Mouse (Mus musculus): ENCODE measurements around the gene Ccl20. TPM values are rescaled to one million over a fixed set of nuclear protein-coding genes. Genes with fewer than 3 reads are reported as not detected.

The Ccl20 gene
- not detected in 2 replicates for polyA plus RNA-seq (2016; fragmentation: Nextera tagmentation; extraction: Ambion mirVana)

GRCm38 (mm10) chr1:83116447-83117137 lies at the start of gene Ccl20:
TSS of gene Ccl20 (plus strand) at chr1:83116766.
- H3K9me3 ChIP-seq, result no peaks in the 10 kb centered on the region

DNA sequence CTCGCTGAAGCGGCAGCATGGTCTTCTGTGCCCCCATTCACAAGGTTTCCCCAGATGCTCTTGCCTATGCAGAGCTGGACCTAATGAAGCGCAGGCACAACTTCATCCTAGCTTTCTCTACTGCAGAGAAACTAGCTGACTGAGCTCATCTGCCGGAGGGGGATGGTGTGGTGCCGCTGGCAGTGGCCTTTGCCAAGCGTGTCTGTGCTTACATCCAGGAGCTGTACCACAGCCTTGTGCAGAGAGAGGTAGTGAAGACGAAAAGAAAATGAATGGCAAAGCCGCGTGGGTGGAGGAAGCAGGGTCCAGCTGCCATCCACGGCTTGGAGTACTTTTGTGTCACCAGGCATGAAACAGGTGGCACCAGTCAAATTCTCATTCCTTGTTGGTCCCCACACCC lies 49.4 kb upstream of the Ccl20 start:
- Histone ChIP-seq H3K4me1 (no peaks in the 10 kb centered on the region), H3K36me3 (replicated peaks) (no peaks in the 10 kb centered on the region), H3K27me3 (ENCODE audit: poor library complexity, severe bottlenecking) (no peaks in the 10 kb centered on the region), H3K9me3 (no peaks in the 10 kb centered on the region), H3K27ac (no peak overlapping the region), H3K4me3 (no peak overlapping the region)
- DNase-seq (ENCODE audit: extremely low spot score, low spot score), result no peak
- 90% methylated on average over 10 of the region's 10 CpGs for WGBS

More at GRCm38 (mm10) chr1:83116447-83117137, at the start of gene Ccl20:
- Histone ChIP-seq H3K27me3 (ENCODE audit: poor library complexity, severe bottlenecking) (no peaks in the 10 kb centered on the region), H3K36me3 (replicated peaks) (no peaks in the 10 kb centered on the region), H3K27ac (no peak within 1 kb of the TSS), H3K4me1 (no peaks in the 10 kb centered on the region), H3K4me3 (no peak within 1 kb of the TSS)
- DNase-seq (ENCODE audit: extremely low spot score, low spot score), result no peak
- WGBS, result 52% methylated on average over 8 of the region's 8 CpGs

GRCm38 (mm10) chr1:83075526-83076189 lies 40.9 kb upstream of the Ccl20 start:
- no peak for DNase-seq (ENCODE audit: extremely low spot score, low spot score)
- H3K36me3 ChIP-seq (replicated peaks), result no peaks in the 10 kb centered on the region
- no peaks in the 10 kb centered on the region for H3K27me3 ChIP-seq (ENCODE audit: poor library complexity, severe bottlenecking)
- peak overlapping the region; percentile 30; the same call in 1 of the 2 replicates for H3K4me3 ChIP-seq
- H3K9me3 ChIP-seq, result no peaks in the 10 kb centered on the region
- peaks cover 9% of the 10 kb centered on the region; the same call in 1 of the 2 replicates for H3K4me1 ChIP-seq
- H3K27ac ChIP-seq, result no peak overlapping the region
- WGBS, result 50% methylated on average over 15 of the region's 15 CpGs

- Histone ChIP-seq H3K4me3 (peak overlapping the region; percentile 30; the same call in 1 of the 2 replicates), H3K9me3 (no peaks in the 10 kb centered on the region), H3K4me1 (peaks cover 9% of the 10 kb centered on the region; the same call in 1 of the 2 replicates), H3K27me3 (ENCODE audit: poor library complexity, severe bottlenecking) (no peaks in the 10 kb centered on the region), H3K27ac (no peak overlapping the region), H3K36me3 (replicated peaks) (no peaks in the 10 kb centered on the region)
- DNase-seq (ENCODE audit: extremely low spot score, low spot score), result peak; percentile 42
- WGBS, result 50% methylated on average over 11 of the region's 11 CpGs
Observed at GRCm38 (mm10) chr1:83076190-83076917, 40.2 kb upstream of the Ccl20 start.

DNA sequence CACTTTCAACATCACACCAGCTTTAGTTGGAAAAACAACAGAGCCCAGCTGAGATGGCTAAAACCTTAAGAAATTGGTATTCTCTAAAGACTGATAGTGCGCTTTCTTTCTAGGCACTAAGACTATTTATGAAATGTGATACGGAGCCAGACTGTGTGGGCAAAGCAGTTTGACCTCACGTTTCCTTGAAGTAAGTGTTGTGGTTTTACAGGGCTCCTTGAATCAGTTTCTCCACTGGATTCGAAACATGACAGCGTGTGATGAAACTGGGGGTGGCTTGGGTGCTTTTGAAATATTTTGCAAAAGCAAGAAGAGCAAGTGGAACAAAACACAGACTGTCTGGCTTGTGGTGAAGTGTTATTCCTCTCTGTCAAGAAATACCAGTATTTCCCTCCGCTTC lies 39.5 kb upstream of the Ccl20 start:
- Histone ChIP-seq H3K4me3 (no peak overlapping the region), H3K9me3 (no peaks in the 10 kb centered on the region), H3K36me3 (replicated peaks) (no peaks in the 10 kb centered on the region), H3K27me3 (ENCODE audit: poor library complexity, severe bottlenecking) (no peaks in the 10 kb centered on the region), H3K27ac (no peak overlapping the region), H3K4me1 (peaks cover 9% of the 10 kb centered on the region; the same call in 1 of the 2 replicates)
- DNase-seq (ENCODE audit: extremely low spot score, low spot score), result no peak
- 89% methylated on average over 6 of the region's 6 CpGs for WGBS

- DNase-seq (ENCODE audit: extremely low spot score, low spot score), result no peak
Observed at GRCm38 (mm10) chr1:83084790-83085189, 31.8 kb upstream of the Ccl20 start.

DNA sequence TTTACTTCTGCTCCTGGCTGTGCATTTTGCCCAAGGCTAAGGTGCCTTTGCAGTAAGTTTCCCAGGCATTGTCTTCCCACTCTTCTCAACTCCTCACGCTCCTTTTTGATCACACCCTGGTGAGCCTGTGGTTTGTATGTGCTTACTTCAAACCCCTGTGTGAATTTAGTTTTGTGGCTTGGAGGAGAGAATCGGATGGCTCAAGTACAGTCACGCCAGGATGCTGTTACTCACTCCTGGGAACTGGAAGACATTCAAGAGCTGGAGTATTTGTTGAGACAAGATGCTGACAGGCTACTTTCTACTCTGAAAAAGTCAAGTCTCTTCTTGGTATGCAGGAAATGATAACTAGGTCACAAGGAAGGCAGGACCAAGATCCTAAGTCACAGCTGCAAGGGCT lies 25.3 kb upstream of the Ccl20 start:
- Histone ChIP-seq H3K4me3 (no peak overlapping the region), H3K4me1 (no peaks in the 10 kb centered on the region), H3K27ac (no peak overlapping the region), H3K9me3 (no peaks in the 10 kb centered on the region), H3K36me3 (replicated peaks) (no peaks in the 10 kb centered on the region), H3K27me3 (ENCODE audit: poor library complexity, severe bottlenecking) (no peaks in the 10 kb centered on the region)
- 81% methylated on average over 3 of the region's 3 CpGs for WGBS
- DNase-seq (ENCODE audit: extremely low spot score, low spot score), result no peak

More at GRCm38 (mm10) chr1:83084790-83085189, 31.8 kb upstream of the Ccl20 start:
- 90% methylated on average over 2 of the region's 2 CpGs for WGBS
- H3K9me3 ChIP-seq, result no peaks in the 10 kb centered on the region
- H3K27ac ChIP-seq, result no peak overlapping the region
- H3K4me3 ChIP-seq, result no peak overlapping the region
- H3K36me3 ChIP-seq (replicated peaks), result no peaks in the 10 kb centered on the region
- H3K4me1 ChIP-seq, result no peaks in the 10 kb centered on the region
- no peaks in the 10 kb centered on the region for H3K27me3 ChIP-seq (ENCODE audit: poor library complexity, severe bottlenecking)

DNA sequence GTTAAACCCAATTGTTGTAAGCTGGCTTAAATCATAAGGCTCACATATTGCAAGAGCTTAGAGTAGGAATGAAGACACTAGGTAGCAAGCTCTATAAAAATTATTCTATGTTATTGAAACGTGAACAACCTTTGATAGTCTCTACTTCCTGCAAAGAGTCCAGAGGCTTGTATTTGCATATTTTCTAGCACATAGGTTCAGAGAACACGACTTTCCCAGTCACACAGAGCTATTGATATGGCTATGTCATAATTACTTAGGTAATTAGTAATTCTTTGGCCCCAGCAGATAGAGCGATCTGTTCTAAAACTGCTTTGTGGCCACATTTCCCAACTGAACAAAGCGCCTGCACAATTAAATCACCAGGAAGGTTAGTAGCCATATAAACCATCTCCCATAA lies 19.6 kb upstream of the Ccl20 start:
- no peak overlapping the region for H3K4me3 ChIP-seq
- H3K4me1 ChIP-seq, result peaks cover 4% of the 10 kb centered on the region; the same call in 1 of the 2 replicates
- H3K27me3 ChIP-seq (ENCODE audit: poor library complexity, severe bottlenecking), result no peaks in the 10 kb centered on the region
- H3K27ac ChIP-seq, result no peak overlapping the region
- WGBS, result 84% methylated on average over 4 of the region's 4 CpGs
- no peak for DNase-seq (ENCODE audit: extremely low spot score, low spot score)
- H3K9me3 ChIP-seq, result no peaks in the 10 kb centered on the region
- H3K36me3 ChIP-seq (replicated peaks), result no peaks in the 10 kb centered on the region

DNA sequence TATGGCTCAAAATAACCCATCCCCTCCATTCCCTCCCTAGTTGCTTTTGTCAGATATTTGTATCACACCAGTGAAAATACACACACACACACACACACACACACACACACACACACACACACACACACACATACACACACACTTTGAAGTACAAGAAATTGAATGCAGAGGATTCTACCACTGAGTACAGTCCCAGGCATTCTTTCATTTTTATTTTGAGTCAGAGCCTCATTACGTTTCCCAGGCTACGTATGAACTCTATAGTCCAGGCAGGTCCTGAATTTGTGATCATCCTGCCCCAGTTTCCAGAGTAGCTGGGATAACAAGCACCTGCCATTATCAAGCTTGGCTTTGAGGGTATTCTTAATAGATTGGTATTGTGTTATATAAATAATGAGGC lies 17.4 kb upstream of the Ccl20 start:
- DNase-seq (ENCODE audit: extremely low spot score, low spot score), result no peak
- Histone ChIP-seq H3K9me3 (no peaks in the 10 kb centered on the region), H3K4me3 (no peak overlapping the region), H3K4me1 (peaks cover 4% of the 10 kb centered on the region; the same call in 1 of the 2 replicates), H3K27me3 (ENCODE audit: poor library complexity, severe bottlenecking) (no peaks in the 10 kb centered on the region), H3K36me3 (replicated peaks) (no peaks in the 10 kb centered on the region), H3K27ac (no peak overlapping the region)
- 87% methylated on average over 2 of the region's 2 CpGs for WGBS

GRCm38 (mm10) chr1:83099580-83100137 lies 16.9 kb upstream of the Ccl20 start:
- H3K9me3 ChIP-seq, result no peaks in the 10 kb centered on the region
- no peaks in the 10 kb centered on the region for H3K27me3 ChIP-seq (ENCODE audit: poor library complexity, severe bottlenecking)
- no peak for DNase-seq (ENCODE audit: extremely low spot score, low spot score)
- no peak overlapping the region for H3K4me3 ChIP-seq
- H3K27ac ChIP-seq, result no peak overlapping the region
- no peaks in the 10 kb centered on the region for H3K36me3 ChIP-seq (replicated peaks)
- peaks cover 4% of the 10 kb centered on the region; the same call in 1 of the 2 replicates for H3K4me1 ChIP-seq
- WGBS, result 82% methylated on average over 7 of the region's 7 CpGs

GRCm38 (mm10) chr1:83101891-83102290 lies 14.7 kb upstream of the Ccl20 start:
- Histone ChIP-seq H3K4me3 (no peak overlapping the region), H3K27me3 (ENCODE audit: poor library complexity, severe bottlenecking) (no peaks in the 10 kb centered on the region), H3K27ac (no peak overlapping the region), H3K9me3 (no peaks in the 10 kb centered on the region), H3K36me3 (replicated peaks) (no peaks in the 10 kb centered on the region), H3K4me1 (peaks cover 4% of the 10 kb centered on the region; the same call in 1 of the 2 replicates)
- WGBS, result 74% methylated on average over 3 of the region's 3 CpGs
- no peak for DNase-seq (ENCODE audit: extremely low spot score, low spot score)

- no peak overlapping the region for H3K4me3 ChIP-seq
- no peaks in the 10 kb centered on the region for H3K36me3 ChIP-seq (replicated peaks)
- H3K9me3 ChIP-seq, result no peaks in the 10 kb centered on the region
- H3K27me3 ChIP-seq (ENCODE audit: poor library complexity, severe bottlenecking), result no peaks in the 10 kb centered on the region
- DNase-seq (ENCODE audit: extremely low spot score, low spot score), result no peak
- WGBS, result 72% methylated on average over 1 of the region's 1 CpGs
- H3K4me1 ChIP-seq, result 0 out of 2 replicates have a peak, but pooled peaks cover 4% of the 10 kb centered on the region
- H3K27ac ChIP-seq, result no peak overlapping the region
Observed at GRCm38 (mm10) chr1:83105464-83105863, 11.1 kb upstream of the Ccl20 start.
